Mouse (Mus musculus): Measurements from ENCODE around the gene Dnajb12.

Dnajb12 gene

GRCm38 (mm10) chr10:59948363-59949254 lies 69.3 kb downstream of the Dnajb12 start:
- DNase-seq (ENCODE audit: extremely low spot score, low read depth, low spot score), result no peak
